Mouse (Mus musculus) lung, postnatal 14 days (tissue): ENCODE measurements around the gene Plxdc1.
A peak's percentile ranks its signal among the peaks of the same experiment; 100 is the strongest.

ENCODE experiments used
- DNase-seq: peaks from one replicate; pipeline ENCODE4 v3.0.0; 2021

Plxdc1 gene

DNA sequence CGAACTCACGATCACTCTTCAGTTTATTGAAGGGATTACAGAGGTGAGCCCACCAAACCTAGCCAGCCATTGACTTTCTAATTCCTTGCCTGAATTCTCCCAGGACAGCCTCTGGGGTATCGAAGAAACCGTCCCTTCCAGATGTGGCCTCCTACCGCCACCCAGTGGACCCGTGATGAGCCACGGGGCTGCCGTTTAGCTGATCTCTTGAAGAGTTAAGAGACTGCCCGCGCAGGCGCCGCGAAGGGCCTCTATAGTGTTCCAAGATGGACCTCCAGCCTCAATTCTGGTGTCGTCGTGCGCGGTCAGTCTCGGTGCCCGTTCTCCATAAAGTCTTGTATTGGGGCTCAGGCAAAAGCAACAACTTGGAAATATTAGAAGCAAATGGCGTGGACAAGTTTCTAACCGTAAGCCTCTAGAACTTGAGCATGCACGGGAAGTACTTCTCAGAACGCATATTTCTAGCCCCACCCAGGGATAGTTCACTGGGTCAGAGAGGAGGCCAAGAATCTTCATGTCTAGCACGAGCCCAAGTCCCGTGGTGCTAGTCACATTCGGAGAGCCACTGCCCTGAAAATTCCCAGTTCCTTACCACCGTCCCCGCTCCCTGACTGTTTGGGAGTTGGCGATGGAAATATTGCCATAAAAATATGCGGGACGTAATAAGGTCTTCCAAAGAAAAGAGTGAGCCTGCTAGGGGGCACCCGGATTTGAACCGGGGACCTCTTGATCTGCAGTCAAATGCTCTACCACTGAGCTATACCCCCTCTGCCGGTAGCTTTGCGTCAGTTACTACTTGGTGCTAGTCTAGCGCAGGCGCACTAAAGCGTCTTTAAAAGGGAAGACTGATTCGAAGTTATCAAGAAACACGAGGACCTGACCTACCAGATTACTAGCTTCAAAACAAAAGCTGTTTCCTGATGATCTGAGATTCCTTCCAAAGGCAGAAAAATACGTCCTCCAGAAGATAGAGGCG is 1.6 kb upstream of the Plxdc1 start:
- peak; percentile 95 for DNase-seq

DNA sequence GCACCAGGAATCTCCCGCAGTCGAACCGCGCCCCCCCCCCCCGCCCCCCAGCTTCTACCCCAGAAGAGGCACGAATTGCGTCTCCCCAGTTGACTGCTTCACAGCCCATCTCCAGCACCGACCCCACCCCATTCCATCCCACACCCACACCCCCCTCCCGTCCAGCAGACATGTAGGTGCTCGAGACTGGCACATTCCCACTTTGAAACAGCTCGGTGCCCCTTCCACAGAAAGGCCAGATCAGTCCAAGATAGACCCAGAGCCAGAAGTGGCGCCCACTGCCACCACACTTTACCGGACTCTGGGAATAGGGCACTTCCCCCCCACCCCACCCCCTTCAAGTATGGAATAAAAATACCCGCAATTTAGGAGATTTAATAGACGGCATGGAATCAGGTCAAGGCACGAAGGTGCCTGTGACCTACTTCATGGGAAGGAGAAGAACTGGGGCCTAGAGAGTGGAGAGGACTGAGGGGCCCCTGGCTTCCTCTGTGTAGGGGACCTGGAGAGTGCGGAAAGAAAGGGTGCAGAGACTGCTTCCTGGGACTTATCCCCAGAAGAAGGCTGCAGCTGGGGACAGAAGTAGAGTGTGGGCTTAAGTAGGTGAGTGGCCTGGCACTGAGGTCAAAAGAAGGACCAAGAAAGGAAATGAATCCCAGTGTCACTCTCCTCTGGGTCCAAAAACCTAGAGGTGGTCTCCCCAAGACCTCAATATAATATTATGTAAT is 658 bp upstream of the Plxdc1 start:
- no peak for DNase-seq

DNA sequence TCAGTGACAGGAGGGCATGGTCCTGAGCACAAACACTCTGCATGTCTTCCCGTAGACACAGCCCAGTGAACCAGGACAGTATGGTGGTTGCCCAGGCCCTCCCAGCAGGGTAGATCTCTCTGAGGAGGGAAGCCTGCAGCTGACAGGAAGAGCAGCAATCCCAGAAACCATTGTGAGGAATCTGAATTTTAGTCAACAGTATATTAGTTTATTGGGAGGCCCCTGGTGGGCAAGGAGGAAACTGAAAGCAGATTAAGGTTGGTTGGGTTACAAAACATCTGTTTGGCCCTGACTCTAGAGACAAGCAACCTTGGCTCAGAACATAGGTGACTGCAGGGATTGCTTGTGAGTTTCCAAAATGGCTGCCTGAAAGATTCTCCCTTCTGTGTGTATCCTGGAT is 2.3 kb downstream of the Plxdc1 start:
- DNase-seq, result no peak

DNA sequence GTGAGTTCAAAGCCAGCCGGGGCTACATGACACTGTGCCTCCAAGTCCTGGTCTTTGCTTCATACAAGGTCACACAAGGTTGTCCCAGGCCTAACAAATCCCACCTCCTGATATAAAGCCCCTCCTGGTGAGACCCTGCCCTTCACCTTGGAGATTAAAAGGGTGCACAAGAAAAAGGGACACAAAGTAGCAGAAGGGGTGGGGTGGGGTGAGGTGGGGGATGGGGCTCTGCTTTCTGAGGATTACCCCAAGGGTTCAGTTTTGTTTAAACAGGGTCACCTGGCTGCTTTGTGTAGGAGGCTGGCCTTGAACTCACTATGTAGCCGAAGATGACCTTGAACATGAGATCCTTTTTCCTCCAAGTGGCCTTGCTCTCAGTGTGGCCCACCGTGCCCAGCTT is 2.7 kb downstream of the Plxdc1 start:
- no peak for DNase-seq

DNA sequence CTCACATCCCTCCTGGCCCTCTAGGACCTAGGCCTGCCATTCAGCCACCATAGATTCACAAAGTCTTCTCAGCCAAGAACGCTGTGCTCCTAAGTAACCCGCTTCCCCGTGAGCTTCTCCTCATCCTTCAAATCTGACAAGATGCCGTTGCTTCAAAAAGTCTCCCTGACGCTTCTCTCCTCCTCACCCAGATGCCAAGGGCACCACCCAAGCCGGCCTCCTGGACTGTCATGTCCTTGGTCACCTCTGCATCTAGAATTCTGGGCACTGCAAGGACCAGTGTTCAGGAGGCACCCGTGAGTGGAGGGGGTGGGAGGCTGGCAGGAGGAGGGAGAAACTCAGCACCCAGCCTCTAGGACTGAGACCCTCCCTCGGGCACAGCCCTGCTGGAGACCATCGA is 3.5 kb downstream of the Plxdc1 start:
- no peak for DNase-seq

DNA sequence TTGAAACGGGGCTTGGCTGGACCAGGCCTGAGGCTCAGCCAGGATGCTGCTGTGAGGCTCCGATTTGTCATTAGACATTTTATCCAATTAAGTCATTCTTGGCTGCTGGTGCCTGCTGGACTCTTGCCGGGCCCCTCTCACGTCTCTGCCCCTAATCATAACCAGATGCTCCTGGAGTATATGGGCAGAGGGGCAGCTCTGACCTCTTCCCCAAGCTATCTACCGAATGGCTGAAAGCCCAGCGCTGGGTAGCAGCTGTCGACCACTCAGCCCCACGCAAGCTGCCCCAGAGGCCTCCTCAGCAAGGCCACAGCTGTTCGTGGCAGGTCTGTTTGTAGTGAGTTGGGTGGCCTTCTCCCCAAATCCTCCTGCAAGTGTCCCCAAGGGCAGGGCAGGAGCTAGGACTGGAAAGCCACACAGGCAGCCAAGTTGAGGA is 5.7 kb downstream of the Plxdc1 start:
- DNase-seq, result no peak

DNA sequence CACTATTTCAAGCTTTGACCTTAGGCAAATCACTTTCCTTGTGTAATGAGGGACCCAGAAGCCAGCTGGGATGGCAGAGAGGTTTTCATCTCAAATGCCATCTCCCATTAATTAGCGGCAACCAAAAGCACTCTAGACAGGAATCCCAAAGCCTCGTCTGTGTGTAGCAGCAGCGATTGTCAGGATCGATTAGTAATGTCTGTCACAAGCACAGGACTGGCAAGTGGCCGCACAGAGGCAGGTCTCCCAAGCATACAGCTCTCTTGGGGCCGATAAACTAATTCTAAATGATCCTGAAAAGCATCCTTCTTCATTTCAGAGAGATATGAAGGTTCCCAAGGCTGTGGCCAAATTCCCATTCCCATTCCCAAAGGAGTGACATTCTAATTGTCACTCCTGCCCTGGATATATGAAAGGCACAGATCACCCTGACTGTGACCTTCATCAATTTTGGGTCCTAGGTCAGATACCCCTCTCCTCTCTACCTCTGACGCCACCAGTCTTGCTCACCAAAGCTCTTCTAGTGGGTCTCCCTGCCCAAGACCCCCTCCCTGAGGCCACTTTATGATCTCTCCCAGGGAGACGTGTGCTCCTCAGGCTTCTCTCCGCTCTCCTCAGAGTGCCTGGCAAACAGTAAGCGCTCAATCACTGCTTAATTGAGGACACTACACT is 6.3 kb downstream of the Plxdc1 start:
- DNase-seq, result no peak

DNA sequence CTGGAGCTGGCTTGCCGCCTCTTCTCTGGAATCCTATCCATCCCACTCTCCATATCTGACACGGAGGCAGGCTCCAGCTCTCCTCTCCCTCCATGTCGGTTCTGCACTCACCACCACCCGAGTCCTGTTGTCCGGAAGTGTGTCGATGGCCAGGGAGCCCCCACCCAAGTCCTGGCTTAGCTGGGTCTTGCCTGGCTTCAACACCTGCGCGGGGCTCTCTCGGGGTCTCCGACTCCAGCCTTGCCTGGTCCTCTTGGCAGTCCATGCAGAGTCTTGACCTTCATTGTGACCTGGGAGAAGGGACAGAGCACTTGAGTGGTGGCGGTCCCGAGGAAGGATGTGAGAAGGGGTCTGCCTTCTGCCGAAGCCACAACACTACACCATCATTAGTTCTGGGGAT is 7.9 kb downstream of the Plxdc1 start:
- DNase-seq, result no peak

DNA sequence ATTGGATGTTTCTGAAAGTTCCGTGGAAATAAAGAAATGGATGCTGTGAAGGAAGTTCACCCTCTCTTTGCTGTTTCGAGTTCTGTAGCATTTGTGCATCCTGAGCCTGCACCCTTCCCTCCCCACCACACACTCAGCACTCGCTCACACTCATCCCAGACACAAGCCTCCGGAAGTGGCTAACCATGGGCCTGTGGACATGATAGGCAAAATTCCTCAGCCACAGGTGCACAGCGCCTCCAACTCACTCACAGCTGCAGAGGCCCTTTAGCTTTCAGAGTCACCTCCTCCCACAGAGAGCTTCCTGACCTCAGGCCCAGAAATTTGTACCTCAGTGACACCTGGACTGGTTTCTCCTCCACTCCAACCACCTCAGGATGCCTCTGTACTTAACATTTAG is 8.4 kb downstream of the Plxdc1 start:
- no peak for DNase-seq

DNA sequence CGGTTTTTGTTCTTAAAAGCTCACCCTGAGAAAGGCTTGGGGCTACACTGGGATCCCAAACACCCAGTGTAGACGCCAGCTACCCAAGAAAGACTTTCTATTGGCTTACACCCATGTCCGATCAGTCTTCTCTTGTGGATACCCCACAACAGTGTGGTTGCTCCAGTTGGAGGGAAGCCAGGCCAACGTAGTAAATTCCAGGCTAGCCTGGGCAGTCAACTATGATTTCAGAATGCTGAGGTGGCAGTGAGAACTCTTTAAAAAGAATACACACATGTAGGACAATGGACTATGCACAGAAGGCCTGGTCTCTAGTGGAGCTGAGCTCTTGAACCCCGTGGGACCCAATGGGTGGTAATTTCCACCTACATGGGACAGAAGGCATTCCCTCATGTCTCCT is 11.5 kb downstream of the Plxdc1 start:
- DNase-seq, result no peak

DNA sequence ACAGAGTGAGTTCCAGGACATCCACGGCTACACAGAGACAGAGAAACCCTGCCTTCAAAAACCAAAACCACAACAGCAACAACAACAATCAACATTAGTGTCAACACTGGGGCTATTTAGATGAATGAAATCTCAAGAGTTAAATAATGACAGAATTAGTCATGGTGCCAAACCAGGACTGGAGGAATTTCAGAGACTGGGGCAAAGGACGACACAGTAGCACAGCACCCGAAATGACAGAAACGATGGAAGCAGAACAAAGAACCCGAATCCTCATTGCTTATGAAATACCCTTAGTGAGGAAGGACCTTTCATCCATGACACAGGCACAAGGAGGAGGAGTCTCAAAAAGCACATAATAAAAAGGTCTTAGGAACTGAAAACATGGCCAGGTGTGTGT is 12.1 kb downstream of the Plxdc1 start:
- DNase-seq, result no peak

DNA sequence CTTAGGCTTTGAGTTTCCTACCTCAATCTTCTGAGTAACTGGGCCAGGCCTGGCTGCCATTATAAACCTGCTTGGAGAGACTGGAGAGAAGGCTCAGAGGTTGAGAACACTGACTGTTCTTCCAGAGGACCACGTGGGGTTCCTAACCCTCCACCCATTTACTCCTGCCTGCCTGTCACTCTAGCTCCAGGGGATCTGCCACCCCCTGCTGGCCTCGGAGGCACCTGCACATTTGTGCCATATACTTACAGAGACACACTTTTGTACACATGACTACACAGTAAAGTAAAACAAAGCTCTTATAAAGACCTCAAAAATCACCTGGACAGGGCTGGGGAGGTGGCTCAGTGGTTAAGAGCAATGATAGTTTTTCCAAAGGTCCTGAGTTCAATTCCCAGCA is 13.8 kb downstream of the Plxdc1 start:
- no peak for DNase-seq

DNA sequence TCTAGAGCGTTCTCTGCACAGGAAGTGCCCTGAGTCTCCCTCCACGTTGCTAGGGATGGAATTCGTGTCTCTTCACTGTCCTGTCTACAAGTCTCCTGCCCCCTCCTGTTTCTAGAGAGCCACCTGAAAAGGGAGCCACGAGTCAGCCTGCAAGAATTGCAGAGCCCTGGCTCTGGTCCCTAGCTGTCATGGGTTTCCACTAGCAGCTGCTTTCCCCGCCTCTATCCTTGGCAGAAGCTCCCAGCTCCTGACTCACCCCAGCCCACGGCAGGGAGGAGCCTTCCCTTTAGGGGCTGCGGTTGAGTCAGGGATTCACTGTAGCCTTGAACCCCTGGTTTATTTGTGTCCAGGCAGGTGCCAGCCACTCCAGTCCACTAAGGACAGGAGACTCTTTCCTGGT is 15.0 kb downstream of the Plxdc1 start:
- peak; percentile 70 for DNase-seq

DNA sequence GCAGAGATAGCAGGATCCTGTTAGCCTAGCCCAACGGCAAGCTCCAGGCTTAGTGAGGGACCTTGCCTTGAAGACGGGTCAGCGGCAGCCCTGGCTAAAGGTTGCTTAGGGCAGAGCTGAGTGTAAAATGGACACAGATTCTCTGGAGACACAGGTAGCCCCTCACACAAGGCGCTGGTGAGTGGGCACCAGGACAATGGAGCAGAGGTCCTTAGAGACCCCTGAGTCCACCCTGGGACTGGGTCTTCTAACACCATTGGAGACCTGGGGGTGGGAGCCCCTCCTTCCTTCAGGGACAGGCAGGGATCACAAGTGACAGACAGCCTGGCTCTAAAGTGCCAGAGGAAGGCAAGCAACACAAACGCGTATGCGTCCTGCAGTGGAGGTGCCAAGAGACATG is 15.5 kb downstream of the Plxdc1 start:
- DNase-seq, result no peak

DNA sequence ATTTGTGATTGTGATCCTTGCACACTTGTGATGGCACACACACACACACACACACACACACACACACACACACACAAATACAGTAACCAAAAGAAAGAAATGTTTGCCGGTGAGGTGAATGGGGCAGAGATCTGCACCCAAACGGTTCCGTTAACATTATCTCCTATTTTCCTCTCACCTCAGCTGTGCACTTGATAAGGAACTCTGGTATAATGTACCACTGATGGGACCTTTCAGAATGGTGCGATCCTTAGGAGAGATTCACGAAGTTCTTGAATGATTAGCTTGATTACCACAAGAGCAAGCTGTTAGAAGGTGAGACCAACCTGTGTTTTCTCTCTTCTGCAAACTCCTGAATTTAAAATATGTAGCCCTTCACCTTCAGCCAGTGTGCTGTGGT is 17.9 kb downstream of the Plxdc1 start:
- DNase-seq, result no peak

DNA sequence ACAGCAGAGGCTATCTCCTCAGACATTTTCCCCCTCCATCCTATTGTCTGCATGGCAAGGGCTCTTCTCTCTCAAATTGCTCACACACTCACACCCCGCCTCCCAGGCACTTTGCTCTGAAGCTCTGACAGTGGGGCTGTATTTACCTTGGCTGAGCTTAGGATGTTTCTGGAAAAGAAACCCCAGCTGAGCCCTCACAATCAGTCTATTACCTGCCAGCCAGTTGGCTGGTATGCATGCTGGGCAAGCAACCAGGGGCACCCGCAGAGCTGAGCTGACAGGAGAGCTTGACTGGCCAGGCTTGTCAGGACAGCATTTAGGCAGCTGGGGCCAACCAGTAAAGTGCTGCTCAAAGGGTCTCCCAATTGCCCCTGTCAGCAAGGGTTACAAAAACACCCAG is 19.1 kb downstream of the Plxdc1 start:
- DNase-seq, result no peak

DNA sequence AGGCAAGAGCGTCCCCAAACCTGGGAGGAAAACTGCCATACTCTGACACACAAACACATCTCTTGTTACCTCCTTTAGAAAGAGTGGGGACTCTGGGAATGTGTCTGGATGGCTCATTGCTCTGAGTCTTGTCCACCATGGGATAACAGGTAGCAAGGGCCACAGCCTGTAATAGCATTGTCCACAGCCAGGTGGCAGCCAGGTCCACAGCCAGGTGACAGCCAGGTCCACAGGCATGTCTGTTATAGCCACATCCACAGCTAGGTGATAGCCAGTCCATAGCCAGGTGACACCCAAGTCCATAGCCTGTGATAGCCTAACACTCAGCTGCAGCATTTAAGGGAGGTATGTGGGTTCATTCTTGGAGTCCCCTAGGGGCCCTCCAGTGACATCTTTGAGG is 25.3 kb downstream of the Plxdc1 start:
- no peak for DNase-seq

DNA sequence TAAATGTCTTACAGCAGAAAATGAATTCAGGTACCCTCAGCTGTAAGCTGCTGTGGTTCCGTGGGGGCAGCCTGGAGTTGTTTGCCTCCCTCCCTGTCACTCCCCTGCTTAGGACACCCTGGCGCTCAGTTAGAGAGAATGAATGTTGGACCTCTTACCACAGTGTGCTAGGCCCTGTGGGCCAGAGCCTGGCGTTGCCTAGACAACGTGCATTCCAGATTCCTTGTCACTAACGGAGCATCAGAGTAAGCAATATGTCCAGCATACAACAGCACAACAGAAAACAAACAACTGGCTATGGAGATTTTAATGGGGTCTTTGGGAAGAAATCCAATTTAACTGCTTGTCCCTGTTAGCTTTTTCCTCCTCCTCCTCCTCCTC is 27.0 kb downstream of the Plxdc1 start:
- DNase-seq, result no peak

DNA sequence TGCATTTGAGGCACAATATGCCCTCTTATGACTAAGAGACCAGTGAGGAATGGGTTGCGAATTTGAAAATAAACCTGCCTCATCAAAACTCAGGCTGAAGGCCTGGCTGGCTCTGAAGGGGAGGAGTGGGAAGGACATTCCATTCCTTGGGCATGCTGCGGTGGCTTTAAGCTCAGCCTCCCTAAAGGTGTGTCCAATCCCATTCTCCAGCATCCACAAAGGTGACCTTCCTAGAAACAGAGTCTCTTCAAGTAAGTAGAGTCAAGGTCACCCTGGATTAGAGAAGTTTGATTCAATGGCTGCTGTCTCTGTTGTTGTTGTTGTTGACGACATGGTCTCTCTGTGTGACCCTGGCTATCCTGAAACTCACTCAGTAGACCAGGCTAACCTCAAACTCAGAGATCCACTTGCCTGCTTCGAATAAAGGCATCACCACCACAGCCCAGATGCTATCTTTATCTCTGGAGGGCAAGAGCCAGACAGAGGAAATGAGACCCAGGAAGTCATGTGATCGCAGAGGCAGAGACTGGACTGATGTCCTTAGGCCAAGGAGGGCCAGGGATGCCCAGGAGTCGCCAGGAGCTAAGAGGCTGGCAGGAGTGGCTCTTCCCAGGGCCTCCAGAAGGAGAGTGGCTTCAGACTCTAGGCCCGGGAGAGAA is 27.5 kb downstream of the Plxdc1 start:
- DNase-seq, result no peak

DNA sequence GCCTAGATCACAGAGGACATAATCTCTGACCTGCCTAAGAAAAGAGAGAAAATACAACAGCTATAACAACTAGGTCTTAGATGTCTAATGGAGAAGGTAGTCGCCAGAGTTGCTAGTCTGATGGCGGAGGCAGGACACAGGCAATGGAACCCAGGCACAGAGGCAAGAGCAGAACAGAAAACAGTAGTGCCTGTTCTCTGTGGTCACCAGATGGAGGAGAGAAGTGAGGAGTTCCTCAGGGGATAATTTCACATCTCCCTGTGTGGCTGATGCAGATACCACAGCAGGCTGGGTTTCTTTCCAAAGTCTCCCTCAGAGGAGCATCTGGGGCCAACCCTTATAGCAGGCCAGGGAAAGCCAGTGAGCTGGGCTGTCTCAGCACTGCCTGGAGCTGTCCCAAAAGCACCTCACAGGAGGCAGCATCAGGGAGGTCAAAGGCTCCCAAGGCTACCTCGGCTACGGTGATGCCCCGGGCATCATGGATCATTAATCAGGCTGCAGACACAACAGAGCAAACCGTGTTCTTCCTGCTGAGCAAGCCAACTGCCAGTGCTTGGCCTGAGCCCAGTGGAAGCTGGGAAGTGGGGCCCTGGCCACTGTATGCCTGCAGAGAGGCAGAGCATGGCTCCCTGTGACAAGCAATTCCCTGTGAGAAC is 29.2 kb downstream of the Plxdc1 start:
- DNase-seq, result no peak

DNA sequence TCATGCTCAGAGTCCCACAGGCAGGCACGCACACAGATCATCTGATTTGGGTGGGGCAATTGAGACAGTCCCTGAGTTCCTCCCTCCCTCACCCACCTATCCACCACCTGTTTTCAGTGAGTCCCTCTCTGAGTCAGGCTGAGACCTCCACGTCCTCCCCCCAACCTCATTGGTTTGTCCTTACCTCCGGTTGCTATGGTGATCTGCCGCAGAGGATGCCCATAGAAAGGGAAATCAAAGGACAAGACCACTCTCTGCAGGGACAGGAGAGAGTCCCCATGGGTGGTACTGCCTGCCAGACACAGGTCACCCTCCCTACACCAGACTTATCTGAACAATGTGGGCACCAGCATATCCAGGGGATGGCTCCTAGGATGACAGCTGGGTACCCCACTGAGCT is 30.3 kb downstream of the Plxdc1 start:
- no peak for DNase-seq

DNA sequence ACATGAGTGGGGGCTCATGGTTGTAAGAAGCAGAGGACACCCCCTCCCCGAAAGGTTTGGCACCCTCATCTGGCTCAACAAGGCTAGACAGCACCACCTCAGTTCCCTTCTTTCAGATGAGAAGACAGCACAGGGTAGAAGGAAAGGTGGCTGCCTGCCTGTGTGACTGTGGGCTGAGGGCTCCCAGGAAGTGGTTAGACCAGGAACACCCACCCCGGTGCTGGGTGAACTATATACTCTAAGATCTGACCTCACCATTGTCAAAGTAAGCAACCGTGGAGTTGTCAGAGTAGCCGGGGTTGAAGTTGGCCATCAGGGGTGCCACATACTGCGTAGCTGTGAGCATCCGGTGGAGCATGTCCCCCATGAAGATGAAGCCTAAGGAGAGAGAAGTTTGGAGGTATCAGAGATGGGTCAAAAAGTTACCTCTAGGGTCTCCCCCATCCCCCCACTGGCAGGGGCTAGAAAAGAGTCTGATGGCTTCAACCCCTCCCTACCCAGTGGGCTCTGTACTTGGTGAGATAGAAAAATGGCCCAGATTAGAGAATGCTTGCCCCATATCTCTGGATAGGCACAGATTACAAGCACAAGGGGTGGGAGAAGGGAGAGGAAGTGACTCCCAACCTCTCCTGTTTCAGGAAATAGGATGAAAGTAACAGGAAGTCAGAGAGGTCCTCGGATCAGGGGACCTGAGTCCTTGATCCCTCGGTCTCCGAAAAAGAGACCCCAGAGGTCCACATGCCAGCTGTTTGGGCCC is 30.9 kb downstream of the Plxdc1 start:
- DNase-seq, result no peak
